Mouse (Mus musculus) forebrain, embryonic 10.5 days (tissue): ENCODE measurements around the gene Bcl10. TPM values are rescaled to one million over a fixed set of nuclear protein-coding genes. Genes with fewer than 3 reads are reported as not detected.

Experiments used
- DNase-seq: peaks from one replicate; pipeline ENCODE4 v3.0.0-alpha.2; 2017; ENCODE audit warnings: low spot score; ENCODE audit errors: extremely low spot score
- H3K27ac ChIP-seq: fragments of 300-500 bp; sonication (generic); 2 replicates; pipeline ENCODE4 v1.5.1; 2016; ENCODE audit warnings: mild to moderate bottlenecking
- H3K27me3 ChIP-seq: fragments of 300-500 bp; sonication (generic); 2 replicates; pipeline ENCODE4 v1.6.1; 2016; ENCODE audit warnings: mild to moderate bottlenecking; ENCODE audit not compliant: poor library complexity, severe bottlenecking
- H3K36me3 ChIP-seq: fragments of 300-500 bp; sonication (generic); replicated peaks from 2 replicates; pipeline ENCODE4 v1.6.1; 2016; ENCODE audit warnings: mild to moderate bottlenecking, moderate library complexity
- H3K4me1 ChIP-seq: fragments of 300-500 bp; sonication (generic); 2 replicates; pipeline ENCODE4 v1.6.1; 2016
- H3K4me3 ChIP-seq: fragments of 300-500 bp; sonication (generic); 2 replicates; pipeline ENCODE4 v1.5.1; 2016; ENCODE audit warnings: mild to moderate bottlenecking, moderate library complexity
- H3K9me3 ChIP-seq: fragments of 300-500 bp; sonication (generic); 2 replicates; pipeline ENCODE4 v1.6.1; 2016; ENCODE audit warnings: mild to moderate bottlenecking, moderate library complexity
- WGBS: fragments of 180-500 bp; shearing (Covaris S2); methylation state at CpG from one replicate; pipeline ENCODE4 v1.1.7; 2016; 5-methylcytosine and 5-hydroxymethylcytosine counted together
- polyA plus RNA-seq: library from polyadenylated mRNA; unstranded; fragments of >200 nt; fragmentation: Nextera tagmentation; extraction: Ambion mirVana; gene quantifications from 2 replicates; pipeline ENCODE4 v1.2.1, GENCODE M21; 2016

Bcl10 gene
- polyA plus RNA-seq, 1 experiment from 2014 or later = 46.8 TPM

DNA sequence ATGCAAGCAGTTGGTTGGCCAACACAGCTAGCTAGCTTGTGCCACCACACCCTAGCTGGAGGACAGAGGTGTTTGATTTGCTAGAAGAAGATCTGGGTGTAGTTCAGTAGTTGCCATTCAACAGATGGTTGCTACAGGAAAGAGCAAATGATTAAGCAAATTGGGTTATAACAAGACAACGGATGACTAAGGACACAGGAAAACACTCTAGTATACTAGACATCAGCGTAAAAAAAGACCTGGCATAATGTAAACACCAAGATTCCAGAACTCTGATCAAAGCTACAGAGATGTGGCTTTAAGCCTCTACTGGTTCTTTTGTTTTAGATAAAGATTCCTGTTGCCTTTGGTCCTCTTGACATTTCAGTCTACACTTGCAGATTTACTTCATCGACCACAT lies 367 bp downstream of the Bcl10 start:
- Histone ChIP-seq H3K9me3 (no peaks in the 10 kb centered on the region), H3K4me3 (no peak overlapping the region), H3K27me3 (no peaks in the 10 kb centered on the region), H3K4me1 (peaks cover 27% of the 10 kb centered on the region), H3K36me3 (peaks cover 5% of the 10 kb centered on the region), H3K27ac (no peak overlapping the region)
- WGBS = 77% methylated on average over 3 of the region's 3 CpGs
- DNase-seq = no peak

DNA sequence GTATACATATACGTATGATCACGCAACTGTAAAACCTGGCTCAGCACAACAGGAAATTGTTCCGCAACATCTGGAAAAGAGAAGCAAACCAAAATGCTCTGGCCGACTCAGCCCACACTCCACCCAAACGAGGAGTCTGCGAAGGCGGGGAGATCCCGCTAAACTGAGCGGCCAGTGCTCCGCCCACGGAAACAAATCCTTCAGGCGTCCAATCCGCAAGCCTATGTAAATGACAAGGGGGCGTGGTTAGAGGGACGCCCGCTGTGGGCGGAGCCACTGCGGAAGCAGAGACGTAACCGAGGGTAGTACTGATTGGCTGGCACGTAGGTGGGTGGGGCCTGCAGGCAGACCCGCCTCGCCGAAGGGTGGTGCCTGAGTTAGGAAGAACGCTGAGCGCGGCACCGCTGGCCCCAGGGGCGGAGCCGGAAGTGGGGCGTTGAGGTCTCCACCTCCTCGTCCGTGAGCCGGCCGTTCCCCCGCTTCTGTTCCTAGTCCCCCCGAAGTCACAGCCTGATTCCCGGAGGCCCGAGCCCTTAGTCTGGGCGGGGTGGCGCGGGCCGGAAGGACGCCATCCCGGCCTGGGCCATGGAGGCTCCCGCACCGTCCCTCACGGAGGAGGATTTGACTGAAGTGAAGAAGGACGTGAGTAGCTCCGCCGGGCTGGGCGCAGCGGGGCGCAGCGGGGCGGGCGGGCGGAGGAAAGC lies 1.4 kb downstream of the Bcl10 start:
- Histone ChIP-seq H3K9me3 (no peaks in the 10 kb centered on the region), H3K36me3 (peaks cover 12% of the 10 kb centered on the region)
- peak; percentile 99 for DNase-seq

DNA sequence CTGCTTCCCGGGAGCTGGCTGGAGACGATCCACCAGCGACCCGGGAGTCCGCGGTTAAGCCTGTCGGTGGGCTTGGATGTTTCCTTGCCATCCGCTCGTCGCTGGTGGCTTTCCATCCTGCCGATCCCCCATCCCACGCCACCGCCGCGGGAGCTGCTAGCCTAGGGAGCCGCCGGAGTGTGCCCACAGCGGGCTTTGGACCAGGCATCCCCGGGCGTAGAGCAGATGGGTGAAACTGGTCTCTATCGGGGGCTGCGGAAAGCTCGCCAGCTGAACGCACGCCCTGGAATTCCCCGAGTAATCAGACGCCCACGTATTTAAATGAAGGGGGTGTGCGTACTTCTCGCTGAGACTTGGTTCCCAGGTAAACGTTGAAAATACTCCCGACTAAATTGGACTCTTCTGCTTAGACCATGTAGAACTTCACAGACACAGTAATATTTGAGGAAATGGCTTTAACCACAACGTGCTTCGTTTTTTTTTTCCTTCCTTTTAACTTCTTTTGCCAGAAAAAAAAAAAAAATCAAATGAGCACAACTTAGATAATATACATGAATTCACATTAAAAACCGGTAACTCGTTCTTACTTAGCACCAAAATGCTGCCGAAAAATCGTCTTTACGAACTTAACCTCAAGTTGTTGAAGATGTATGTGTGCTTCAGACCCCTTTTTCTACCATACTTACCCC lies 2.2 kb downstream of the Bcl10 start:
- Histone ChIP-seq H3K4me1 (peaks cover 33% of the 10 kb centered on the region), H3K9me3 (no peaks in the 10 kb centered on the region), H3K36me3 (peaks cover 15% of the 10 kb centered on the region), H3K27ac (peak overlapping the region; percentile 95), H3K27me3 (no peaks in the 10 kb centered on the region), H3K4me3 (peak overlapping the region; percentile 69)
- 7% methylated on average over 39 of the region's 39 CpGs for WGBS
- DNase-seq = no peak

More for the DNA sequence above, 1.4 kb downstream of the Bcl10 start:
- Histone ChIP-seq H3K27ac (peak overlapping the region; percentile 95), H3K4me1 (peaks cover 27% of the 10 kb centered on the region), H3K27me3 (no peaks in the 10 kb centered on the region), H3K4me3 (peak overlapping the region; percentile 69)
- under 1% methylated on average over 58 of the region's 58 CpGs for WGBS

DNA sequence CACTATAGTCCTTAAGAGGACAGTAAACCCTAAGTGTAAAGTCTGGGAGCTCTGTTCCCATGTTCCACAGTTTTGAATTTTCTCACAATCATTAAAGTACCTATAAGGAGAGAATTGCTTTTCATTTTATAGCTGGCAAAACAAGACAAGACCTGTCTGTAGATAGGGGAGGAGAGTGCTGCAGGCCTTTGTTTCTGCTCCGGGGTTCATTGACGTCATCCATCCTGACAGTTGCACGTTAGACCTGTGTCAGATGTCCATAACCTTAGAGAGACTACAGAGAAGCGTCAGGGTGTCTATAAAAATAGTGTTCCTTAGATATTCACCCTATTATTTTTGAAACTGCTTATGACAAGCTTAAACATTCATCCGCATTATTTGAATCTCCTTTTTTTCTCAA lies 2.9 kb downstream of the Bcl10 start:
- DNase-seq = no peak
- no peaks in the 10 kb centered on the region for H3K9me3 ChIP-seq
- no peaks in the 10 kb centered on the region for H3K27me3 ChIP-seq
- H3K4me1 ChIP-seq = peaks cover 38% of the 10 kb centered on the region
- peak overlapping the region; percentile 69 for H3K4me3 ChIP-seq
- peaks cover 21% of the 10 kb centered on the region for H3K36me3 ChIP-seq
- H3K27ac ChIP-seq = no peak overlapping the region
- 83% methylated on average over 5 of the region's 5 CpGs for WGBS

DNA sequence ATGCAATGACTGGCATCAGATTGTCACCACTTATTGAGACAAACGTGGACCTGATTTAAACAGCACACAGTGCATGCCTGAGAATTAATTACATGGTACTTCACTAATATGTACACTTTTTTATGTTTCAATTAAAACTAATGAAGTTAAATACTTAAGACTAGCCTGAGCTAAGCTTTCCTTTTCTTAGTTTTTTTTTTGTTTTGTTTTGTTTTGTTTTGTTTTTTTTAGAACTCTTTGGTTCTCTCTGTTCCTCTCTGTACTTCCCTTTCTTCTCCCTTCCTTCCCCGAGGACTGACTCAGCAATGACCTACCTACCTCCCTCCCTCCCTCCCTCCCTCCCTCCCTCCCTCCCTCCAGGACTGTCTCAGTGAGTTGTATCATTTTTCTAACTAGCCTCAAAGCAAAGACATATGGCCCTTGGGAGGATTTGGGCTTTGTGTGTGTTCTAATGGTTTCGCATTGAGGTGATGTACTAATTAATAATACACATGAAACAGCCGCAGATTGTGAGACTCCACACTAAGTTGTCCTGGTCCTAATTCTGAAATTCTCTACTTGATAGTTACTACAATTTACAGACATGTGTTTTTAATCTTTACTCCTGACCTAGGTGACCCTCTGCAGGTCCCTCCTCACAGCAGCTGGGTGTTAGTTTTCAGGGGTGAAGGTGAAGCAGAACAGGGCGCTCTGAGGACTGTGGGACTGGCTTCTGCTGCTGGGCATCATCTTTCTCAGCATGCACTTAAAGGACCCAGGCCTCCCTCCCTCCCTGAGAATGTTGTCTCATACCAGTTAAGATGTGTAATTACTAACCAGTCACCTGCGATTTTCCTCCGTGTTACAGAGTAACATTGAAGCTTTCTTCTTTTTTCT lies 7.2 kb downstream of the Bcl10 start:
- H3K27ac ChIP-seq = no peak overlapping the region
- WGBS = 64% methylated on average over 7 of the region's 7 CpGs
- H3K36me3 ChIP-seq = peaks cover 60% of the 10 kb centered on the region
- no peaks in the 10 kb centered on the region for H3K9me3 ChIP-seq
- H3K27me3 ChIP-seq = no peaks in the 10 kb centered on the region
- H3K4me3 ChIP-seq = no peak overlapping the region
- peaks cover 26% of the 10 kb centered on the region for H3K4me1 ChIP-seq
- no peak for DNase-seq

DNA sequence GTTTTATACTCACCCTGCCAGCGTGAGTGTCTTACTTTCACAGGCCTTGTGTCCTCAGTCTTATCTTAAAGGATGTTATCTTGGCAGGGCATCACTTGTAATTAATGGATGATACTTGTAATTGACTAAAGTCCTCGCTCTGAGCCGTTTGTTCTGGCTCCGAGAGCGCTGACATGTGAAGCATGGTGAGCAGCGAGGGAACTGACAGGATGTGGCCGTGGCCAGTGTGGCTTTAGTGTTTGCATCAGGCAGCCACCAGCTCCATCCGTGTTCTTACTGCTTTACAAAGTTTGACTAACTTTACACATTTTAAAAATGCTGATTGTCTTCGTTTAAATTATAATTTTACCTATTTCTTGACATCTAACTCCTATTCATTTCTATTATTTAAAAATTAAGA lies 11.2 kb downstream of the Bcl10 start:
- H3K27ac ChIP-seq = no peak overlapping the region
- no peaks in the 10 kb centered on the region for H3K9me3 ChIP-seq
- H3K4me3 ChIP-seq = no peak overlapping the region
- DNase-seq = no peak
- WGBS = 93% methylated on average over 9 of the region's 9 CpGs
- peaks cover 52% of the 10 kb centered on the region for H3K36me3 ChIP-seq
- no peaks in the 10 kb centered on the region for H3K27me3 ChIP-seq
- H3K4me1 ChIP-seq = peaks cover 20% of the 10 kb centered on the region

DNA sequence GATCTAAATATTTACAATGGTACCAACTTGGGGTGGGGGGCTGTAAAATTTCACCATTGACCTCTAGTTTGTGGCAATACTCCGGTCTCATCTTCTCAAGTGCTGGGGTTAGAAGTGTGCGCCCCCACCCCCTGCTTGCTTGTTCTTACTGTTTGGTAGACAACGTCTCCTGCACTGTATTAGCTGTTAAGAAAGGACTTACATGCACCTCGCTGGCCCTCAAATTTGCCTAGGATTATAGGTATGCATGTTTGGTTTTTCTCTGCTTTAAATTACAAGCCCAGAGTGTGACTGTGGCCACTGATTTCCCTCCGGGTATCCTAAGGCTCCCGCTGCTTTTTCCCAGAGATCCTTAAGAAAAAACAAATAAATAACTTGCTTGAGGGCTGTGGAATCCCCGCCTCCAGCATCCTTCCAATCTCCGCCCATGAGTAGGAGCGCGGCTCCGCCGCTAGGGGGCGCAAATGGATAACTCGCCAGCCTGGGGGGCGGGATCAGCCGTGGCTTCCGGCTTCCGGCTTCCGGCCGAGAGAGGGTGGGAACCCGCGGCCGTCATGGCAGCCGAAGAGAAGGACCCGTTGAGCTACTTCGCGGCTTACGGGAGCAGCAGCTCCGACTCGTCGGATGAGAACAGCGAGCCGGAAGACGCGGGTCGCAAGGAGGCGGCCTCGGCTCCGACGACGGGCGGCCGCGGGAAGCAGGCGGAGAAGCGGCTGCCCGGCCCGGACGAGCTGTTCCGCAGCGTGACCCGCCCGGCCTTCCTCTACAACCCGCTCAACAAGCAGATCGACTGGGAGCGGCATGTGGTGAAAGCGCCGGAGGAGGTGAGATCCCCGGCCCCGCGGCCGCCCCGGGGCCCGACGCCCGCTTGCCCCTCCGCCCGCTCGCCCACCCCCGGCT lies 15.2 kb downstream of the Bcl10 start, which contains the start of gene 2410004B18Rik:
Gene 2410004B18Rik, plus strand, starts transcription at position 510 of the 900 bp plus-strand sequence.
- DNase-seq = peak; percentile 96
- Histone ChIP-seq H3K27me3 (no peaks in the 10 kb centered on the region), H3K4me1 (peaks cover 22% of the 10 kb centered on the region), H3K9me3 (no peaks in the 10 kb centered on the region), H3K27ac (peak within 1 kb of the TSS; percentile 86), H3K36me3 (peaks cover 51% of the 10 kb centered on the region), H3K4me3 (peak within 1 kb of the TSS; percentile 95)
- WGBS = 2% methylated on average over 68 of the region's 70 CpGs

DNA sequence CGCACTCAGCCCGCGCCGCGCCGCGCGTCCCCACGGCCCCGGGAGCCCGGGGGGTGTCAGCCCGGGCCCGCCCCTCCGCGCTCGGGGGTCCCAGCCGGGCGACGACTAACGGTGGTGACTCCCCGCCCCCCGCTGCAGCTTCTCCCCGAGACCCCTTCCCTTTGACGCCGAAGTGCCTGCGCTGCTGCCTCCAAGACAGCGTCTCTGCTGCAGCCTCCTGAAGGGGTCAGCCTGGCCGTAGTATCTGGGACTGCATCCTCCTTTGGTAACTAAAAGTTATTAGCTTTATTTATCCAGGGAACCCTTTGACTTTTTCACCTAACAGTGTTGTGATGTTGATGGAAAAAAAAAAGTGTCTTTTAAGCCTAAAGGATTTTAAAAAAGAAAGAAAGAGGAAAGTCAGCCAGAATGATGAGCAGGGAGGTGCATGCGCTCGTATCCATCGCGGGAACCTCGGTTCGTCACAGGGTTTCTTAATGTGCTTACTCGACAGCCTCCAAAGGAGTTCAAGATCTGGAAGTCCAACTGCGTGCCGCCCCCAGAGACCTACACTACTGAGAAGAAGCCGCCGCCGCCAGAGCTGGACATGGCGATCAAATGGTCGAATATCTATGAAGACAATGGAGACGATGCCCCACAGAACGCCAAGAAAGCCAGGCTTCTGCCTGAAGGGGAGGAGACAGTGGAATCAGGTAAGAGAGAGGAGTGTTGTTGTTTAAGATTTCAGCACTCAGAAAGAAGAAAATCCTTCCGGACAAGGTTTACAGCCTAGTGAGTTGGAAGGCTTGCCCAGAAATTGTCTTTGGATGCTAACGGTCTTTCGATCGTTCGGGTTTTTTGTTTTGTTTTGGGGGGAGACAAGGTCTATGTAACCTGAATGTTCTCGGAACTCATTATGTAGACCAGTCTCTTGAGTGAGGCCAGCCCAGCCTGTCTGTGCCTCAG lies 16.1 kb downstream of the Bcl10 start:
- WGBS = 21% methylated on average over 50 of the region's 50 CpGs
- peaks cover 22% of the 10 kb centered on the region for H3K4me1 ChIP-seq
- peak; percentile 40 for DNase-seq
- no peaks in the 10 kb centered on the region for H3K27me3 ChIP-seq
- peaks cover 52% of the 10 kb centered on the region for H3K36me3 ChIP-seq
- peak overlapping the region; percentile 86 for H3K27ac ChIP-seq
- H3K4me3 ChIP-seq = peak overlapping the region; percentile 95
- H3K9me3 ChIP-seq = no peaks in the 10 kb centered on the region

DNA sequence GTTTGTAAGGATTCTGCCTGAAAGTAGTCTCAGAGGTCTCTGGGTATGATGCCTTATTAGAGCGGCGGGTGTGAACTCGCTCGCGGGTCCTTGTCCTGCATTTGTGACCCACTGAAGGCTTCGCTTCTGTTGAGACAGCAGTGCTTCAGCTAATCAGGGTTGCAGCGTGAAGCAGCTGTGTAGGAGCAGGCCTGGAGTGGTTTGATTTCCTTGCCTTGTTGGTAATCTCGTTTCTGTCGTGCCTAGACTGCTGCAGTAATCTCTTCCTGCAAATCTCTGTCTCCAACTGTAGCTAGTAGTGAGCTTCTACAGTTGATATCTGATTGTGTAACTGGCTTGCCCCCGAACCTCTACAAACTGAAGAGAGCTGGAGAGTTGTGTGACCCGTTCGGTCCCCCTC lies 16.8 kb downstream of the Bcl10 start:
- DNase-seq = no peak
- Histone ChIP-seq H3K9me3 (no peaks in the 10 kb centered on the region), H3K36me3 (peaks cover 55% of the 10 kb centered on the region), H3K4me1 (peaks cover 22% of the 10 kb centered on the region), H3K27ac (no peak overlapping the region), H3K4me3 (peak overlapping the region; percentile 95), H3K27me3 (no peaks in the 10 kb centered on the region)
- 84% methylated on average over 12 of the region's 12 CpGs for WGBS

DNA sequence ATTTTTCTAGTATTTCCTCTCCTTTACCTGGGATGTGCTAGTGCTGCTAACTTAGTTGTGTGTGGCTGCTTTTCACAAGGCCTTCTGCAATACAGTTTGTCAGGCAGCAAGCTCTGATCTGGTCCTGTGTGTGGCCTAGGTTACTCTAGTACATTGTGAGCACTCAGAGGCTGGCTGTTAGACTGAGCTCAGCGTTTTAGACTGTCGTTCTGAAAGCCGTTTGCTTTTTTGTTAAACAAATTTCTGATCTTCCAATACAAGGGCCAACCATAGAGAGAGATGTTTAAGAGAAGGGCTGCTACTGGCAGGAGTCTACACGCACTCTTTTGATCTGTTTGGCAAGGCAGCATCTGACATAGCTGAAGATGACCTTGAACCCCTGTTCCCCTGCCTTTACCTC lies 17.4 kb downstream of the Bcl10 start:
- Histone ChIP-seq H3K9me3 (no peaks in the 10 kb centered on the region), H3K27ac (no peak overlapping the region), H3K4me3 (no peak overlapping the region; the same call in 1 of the 2 replicates), H3K4me1 (peaks cover 22% of the 10 kb centered on the region), H3K27me3 (no peaks in the 10 kb centered on the region), H3K36me3 (peaks cover 55% of the 10 kb centered on the region)
- no peak for DNase-seq
- 91% methylated on average over 4 of the region's 4 CpGs for WGBS

DNA sequence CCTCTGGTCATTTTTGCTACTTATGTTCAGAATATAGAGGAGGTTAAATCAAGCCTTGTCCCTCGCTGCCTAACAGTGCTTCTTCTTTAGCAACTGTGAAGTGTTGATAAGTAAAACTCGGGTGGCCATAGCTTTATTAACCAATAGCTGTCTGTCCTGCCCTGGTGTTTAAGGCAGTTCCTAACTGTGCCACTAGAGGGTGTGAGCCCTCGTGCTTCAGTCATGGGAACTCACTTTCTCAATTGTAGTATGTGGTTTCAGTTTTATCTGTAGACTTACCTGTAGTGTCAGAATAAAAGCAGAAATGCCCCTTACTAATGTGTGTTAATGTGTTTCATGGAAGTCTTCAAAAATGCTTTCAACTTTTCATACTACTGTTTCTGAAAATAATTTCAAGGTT lies 19.4 kb downstream of the Bcl10 start:
- WGBS = 21% methylated on average over 3 of the region's 3 CpGs
- H3K36me3 ChIP-seq = peaks cover 65% of the 10 kb centered on the region
- H3K9me3 ChIP-seq = no peaks in the 10 kb centered on the region
- H3K27ac ChIP-seq = no peak overlapping the region
- H3K4me3 ChIP-seq = no peak overlapping the region
- peaks cover 24% of the 10 kb centered on the region for H3K4me1 ChIP-seq
- no peaks in the 10 kb centered on the region for H3K27me3 ChIP-seq
- peak; percentile 46 for DNase-seq
